In genomic region chr3:102242854-102243253, GRCm38 (mm10) we compare ENCODE assay signal across 8 mouse cellular contexts. TPM values are rescaled to one million over a fixed set of nuclear protein-coding genes. Genes with fewer than 3 reads are reported as not detected.
A peak's percentile ranks its signal among the peaks of the same experiment; 100 is the strongest.
DNase-seq lines count a peak whose midpoint lies in the region; ATAC-seq lines count a peak whose summit lies in the region.

No protein-coding gene starts in this region.

- H3K4me1 ChIP-seq in kidney, embryonic 14.5 days (ENCODE audit: control insufficient read depth, insufficient read depth, low read length): no peaks in the 10 kb centered on the region

- no peak overlapping the region for H3K27ac ChIP-seq in kidney, embryonic 14.5 days (ENCODE audit: low read depth, low read length)

- H3K9me3 ChIP-seq in kidney, embryonic 14.5 days (ENCODE audit: control insufficient read depth, low read length): peaks cover 7% of the 10 kb centered on the region; the same call in 1 of the 2 replicates

- no peak for ATAC-seq in kidney, embryonic 14.5 days (ENCODE audit: low FRiP score, low TSS enrichment)
- ATAC-seq in megakaryocyte-erythroid progenitor cell, adult 5-6 weeks (replicated peaks; ENCODE audit: low FRiP score, low TSS enrichment, poor library complexity, severe bottlenecking): 0 out of 2 replicates have a peak, but pooled peaks have one; percentile 47

- DNase-seq in kidney, adult 18-20 months: peak; percentile 26
- peak; percentile 42 for DNase-seq in adrenal gland, postnatal 14 days
- peak; percentile 31 for DNase-seq in fat pad, adult 2 months (ENCODE audit: extremely low read depth, low read depth, low spot score)
- peak; percentile 49 for DNase-seq in kidney, postnatal 14 days
- DNase-seq in thymus, postnatal 0 days (ENCODE audit: low spot score): no peak
- no peak for DNase-seq in spleen, postnatal 10 days (ENCODE audit: low spot score in 2 of 2)

- no peaks in the 10 kb centered on the region for H3K36me3 ChIP-seq in kidney, embryonic 14.5 days (ENCODE audit: control insufficient read depth, insufficient read depth, low read length)

- H3K4me2 ChIP-seq in kidney, embryonic 14.5 days (replicated peaks; ENCODE audit: low read depth, low read length): no peak overlapping the region

- H3K4me3 ChIP-seq in kidney, embryonic 14.5 days (ENCODE audit: low read length): no peak overlapping the region

- WGBS in kidney, embryonic 14.5 days: 59% methylated on average over 5 of the region's 5 CpGs

- H3K9ac ChIP-seq in kidney, embryonic 14.5 days (ENCODE audit: low read depth, low read length): no peak overlapping the region

- no peaks in the 10 kb centered on the region for H3K27me3 ChIP-seq in kidney, embryonic 14.5 days (ENCODE audit: control insufficient read depth, insufficient read depth, low read length)

RNA-seq across cellular contexts. Expression of gene Vangl1, which starts 38.4 kb away (rescaled TPM):
- polyA plus RNA-seq in kidney, embryonic 14.5 days (2014; fragmentation: Nextera tagmentation; extraction: Ambion mirVana): 9.4 and 22.4 TPM in 2 replicates
- 33.3 and 34.4 TPM in 2 replicates for total RNA-seq in adrenal gland, postnatal 14 days (2021)
- total RNA-seq in megakaryocyte-erythroid progenitor cell, adult 5-6 weeks (2014; fragmentation: Nextera tagmentation): 3.3 and 3.4 TPM in 2 replicates
- 1.5 and 6.1 TPM in 2 replicates for total RNA-seq in megakaryocyte-erythroid progenitor cell, adult 5-6 weeks (2017)
- 5.2 and 5.4 TPM in 2 replicates for polyA plus RNA-seq in thymus, postnatal 0 days (2015; fragmentation: Nextera tagmentation; extraction: Ambion mirVana)

Comparison
In these comparisons a context has a peak if more than half of its experiments do, and no peak if none do; other contexts are left out.
1. DNase-seq: peak in kidney, adult 18-20 months (single experiment), adrenal gland, postnatal 14 days (single experiment), fat pad, adult 2 months (single experiment) and kidney, postnatal 14 days (single experiment); none in thymus, postnatal 0 days (single experiment) and spleen, postnatal 10 days (0 of 2).